Mouse (Mus musculus) cerebellum, adult 2 months (tissue): Measurements from ENCODE around the gene Vav1.

Experiments used
- CTCF ChIP-seq: fragments of 200-500 bp; IDR thresholded peaks from 2 replicates; pipeline ENCODE4 v1.5.1; 2011; ENCODE audit warnings: low read depth, mild to moderate bottlenecking, control low read depth, low read length, moderate library complexity, borderline replicate concordance; ENCODE audit not compliant: insufficient read depth
- POLR2A ChIP-seq: fragments of 200-500 bp; IDR thresholded peaks from 2 replicates; pipeline ENCODE4 v1.6.1; 2011; ENCODE audit warnings: low read length, control low read depth, borderline replicate concordance; ENCODE audit not compliant: insufficient read depth

- TF ChIP-seq CTCF (no peak), POLR2A (no peak)
These were observed 29.4 kb upstream of the Vav1 start, which contains the start of gene Trip10 for GRCm38 (mm10) chr17:57249186-57250181.
